Mouse (Mus musculus): ENCODE results near the gene Tspan11.

The Tspan11 gene

GRCm38 (mm10) chr6:127877026-127877425, 10.4 kb upstream of the Tspan11 start:
- no peak for DNase-seq (ENCODE audit: low spot score in 2 of 2)

DNA sequence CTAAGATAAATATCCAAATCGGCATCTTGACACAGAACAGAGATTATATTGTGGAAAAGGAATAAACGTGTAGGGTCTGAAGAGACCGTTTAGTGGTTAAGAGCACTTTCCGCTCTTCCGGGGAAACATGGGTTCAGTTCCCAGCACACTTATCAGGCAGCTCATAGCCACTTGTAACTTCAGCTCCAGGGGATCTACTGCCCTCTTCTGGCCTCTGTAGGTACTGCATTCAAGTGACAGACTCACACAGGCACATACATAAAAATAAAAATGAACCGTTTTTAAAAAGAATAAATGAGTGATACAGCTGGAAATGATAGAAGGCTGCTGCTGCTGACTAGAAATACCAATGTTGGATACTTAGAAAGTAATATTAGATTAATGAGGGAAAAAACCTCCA, 7.9 kb upstream of the Tspan11 start:
- DNase-seq (ENCODE audit: low spot score in 2 of 2), result no peak

- DNase-seq (ENCODE audit: low spot score in 2 of 2), result no peak
Observed at GRCm38 (mm10) chr6:127886916-127887315, 473 bp upstream of the Tspan11 start.

DNA sequence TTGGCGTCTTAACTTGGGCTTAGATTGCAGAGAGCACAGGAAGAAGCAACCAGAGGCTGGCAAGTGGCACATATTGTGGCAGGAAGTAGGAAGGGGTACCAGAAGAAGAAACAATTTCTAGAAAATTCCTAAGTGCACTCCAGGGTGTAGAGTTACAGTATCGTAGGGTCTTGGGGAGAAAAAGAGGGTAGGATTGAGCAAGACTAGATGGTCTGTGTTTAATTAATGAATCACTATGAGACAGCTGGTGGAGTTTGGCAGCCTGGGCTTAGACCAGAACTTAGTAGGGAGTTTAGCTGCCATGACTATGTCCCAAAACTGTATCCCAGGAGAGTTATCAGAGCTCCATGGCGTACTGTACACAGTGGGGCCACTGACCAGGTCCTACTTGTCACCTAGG, 1.2 kb downstream of the Tspan11 start:
- no peak for DNase-seq (ENCODE audit: low spot score in 2 of 2)

DNA sequence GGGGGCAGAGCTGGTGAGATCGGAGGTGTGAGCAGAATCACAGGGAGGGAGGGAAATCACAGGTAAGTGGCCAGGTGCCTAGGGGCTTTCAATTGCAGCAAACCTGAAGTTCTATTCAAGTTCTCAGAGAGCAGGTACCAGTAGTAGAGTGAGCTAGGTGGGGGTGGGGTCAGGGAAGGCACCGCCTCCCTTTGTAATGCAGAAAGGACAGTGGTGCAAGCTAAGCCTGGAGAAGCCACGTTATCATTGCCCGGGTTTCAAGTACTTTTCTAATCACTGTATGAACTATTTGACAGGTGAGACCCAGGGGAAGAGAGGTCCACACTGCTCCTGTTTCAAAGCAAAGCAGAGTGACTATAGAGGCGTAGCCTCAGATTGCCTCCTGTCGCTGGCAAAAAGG, 6.2 kb downstream of the Tspan11 start:
- DNase-seq (ENCODE audit: low spot score in 2 of 2), result no peak

- DNase-seq (ENCODE audit: low spot score in 2 of 2), result no peak
Observed at GRCm38 (mm10) chr6:127894999-127895398, 7.6 kb downstream of the Tspan11 start.

GRCm38 (mm10) chr6:127896425-127896824, 9.0 kb downstream of the Tspan11 start:
- DNase-seq (ENCODE audit: low spot score in 2 of 2), result no peak

DNA sequence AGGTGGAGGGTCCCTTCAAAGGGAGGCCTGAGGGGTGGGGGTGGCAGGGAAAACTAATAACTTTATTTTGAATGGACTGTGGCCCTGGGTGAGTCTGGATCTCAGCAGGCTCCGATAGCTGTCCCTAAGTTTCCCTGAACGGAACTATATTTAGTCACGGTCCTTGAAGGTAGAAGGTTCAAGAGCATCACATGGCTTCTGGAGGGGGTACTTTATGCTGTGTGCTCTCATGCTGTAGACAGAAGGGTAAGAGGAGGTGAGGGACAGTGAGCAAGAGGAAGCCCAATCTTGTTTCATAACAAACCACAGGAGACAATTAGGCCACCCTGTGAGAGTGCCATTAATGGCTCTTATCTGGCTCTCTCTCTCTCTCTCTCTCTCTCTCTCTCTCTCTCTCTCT, 10.0 kb downstream of the Tspan11 start:
- DNase-seq (ENCODE audit: low spot score in 2 of 2), result no peak

DNA sequence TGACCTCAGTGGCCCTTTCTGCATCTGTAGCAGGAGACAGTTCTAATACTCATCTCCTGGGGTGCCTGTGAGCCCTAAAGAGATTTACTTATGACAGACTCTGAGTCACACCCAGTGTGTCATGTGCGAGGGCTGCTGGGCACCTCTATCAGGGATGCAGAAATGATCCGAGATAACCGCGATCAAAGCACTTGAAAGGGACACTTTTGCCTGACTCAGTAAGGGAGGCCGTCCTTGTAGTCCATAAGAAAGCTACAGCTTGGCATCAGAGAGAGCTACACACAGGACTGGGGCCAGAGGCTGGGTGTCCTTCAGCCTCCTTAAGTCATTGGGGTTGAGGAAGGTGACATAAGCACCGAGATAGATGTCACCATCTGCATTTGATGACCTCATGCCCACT, 12.7 kb downstream of the Tspan11 start:
- no peak for DNase-seq (ENCODE audit: low spot score in 2 of 2)

DNA sequence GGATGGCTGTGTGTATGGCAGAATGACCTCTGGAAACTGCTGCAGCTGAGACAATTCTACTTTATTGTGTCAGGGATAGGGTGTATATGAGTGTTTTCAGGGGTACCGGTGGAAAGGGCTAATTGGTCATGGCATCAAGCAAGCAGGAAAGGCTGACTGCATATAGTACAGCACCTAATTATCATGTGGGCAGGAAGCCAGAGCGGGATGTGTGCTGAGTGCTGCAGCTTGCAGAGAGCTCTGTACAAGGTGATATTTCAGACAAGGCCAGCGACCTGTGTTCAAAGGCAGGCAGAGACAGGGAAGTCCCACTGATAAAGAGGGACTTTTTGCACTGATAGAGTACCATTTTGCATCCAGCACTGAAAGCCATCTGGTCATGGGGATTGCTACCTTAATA, 13.9 kb downstream of the Tspan11 start:
- DNase-seq (ENCODE audit: low spot score in 2 of 2), result no peak

GRCm38 (mm10) chr6:127901669-127902068, 14.3 kb downstream of the Tspan11 start:
- no peak for DNase-seq (ENCODE audit: low spot score in 2 of 2)

DNA sequence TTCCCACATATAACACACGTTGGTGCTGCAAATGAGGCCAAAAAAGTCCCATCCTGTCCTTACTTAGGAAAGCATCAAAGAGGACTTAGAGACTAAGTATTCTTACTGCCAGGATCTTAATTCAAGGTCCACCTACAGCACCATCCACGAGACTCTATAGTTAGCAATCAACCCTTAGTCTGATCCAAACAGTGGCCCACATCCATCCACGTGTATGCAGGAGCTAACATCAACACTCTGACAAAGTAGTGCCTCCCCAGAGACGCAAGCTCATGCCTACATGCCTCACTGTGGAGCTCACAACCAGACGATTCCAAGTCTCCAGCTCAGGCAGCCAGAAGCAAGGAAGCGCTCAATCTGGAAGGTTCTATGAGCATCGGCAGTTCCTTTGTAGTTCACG, 15.2 kb downstream of the Tspan11 start:
- no peak for DNase-seq (ENCODE audit: low spot score in 2 of 2)

DNA sequence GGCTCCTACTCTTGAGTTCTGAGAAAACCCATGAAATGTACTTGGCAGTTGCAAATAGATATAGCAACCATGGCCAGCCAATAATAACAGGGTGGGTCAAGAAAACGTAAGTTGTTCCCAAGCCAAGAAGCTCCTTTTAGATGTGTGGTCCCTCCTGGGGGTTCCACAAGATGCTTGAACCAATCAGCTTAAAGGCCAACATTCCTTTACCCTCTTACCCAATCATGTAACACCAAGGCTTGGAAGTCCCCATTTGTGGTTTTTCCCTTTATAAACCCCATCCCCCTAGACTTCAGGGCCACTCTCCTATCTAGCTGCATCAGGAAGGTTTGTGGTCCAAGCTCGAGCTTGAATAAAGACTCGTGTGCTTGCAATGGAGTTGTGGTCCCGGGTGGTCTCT, 23.2 kb downstream of the Tspan11 start:
- DNase-seq (ENCODE audit: low spot score in 2 of 2), result no peak

DNA sequence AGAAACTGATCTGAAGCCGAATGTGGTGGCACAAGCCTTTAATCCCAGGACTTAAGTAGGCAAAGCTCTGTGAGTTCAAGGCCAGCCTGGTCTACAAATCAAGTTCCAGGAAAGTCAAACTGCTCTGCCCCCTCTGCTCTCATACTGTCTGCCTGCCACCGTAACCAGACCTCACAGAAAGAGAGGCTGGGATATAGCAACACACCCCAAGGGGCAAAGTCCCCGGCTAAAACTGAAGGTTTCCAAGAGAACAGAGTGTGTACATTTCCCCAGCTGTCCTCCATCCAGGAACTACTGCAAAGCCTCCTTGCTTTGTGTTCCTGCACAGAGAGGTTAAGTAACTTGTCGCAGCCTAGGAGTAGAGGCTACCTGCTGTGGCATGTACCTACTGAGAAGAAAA, 24.3 kb downstream of the Tspan11 start:
- DNase-seq (ENCODE audit: low spot score in 2 of 2), result no peak

GRCm38 (mm10) chr6:127912938-127913337, 25.5 kb downstream of the Tspan11 start:
- DNase-seq (ENCODE audit: low spot score in 2 of 2), result no peak

DNA sequence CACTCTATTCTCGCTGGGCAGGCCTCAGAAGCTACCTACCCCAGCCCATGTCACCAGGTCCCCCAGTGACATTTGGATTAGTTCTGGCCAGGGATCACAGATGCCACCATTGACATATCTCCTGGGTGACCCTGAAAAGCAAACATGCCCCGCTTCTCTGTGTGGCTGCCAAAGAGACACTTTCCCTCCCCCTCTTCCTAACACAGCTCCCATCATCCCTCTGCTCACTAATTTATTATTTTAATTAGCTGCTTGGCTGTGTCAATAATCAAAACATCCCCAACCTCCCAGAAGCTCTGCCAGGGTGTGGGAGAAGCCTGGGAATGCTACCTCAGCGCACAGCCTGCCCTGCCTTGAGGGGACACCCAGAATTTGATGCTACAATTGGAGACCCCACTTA, 29.6 kb downstream of the Tspan11 start:
- no peak for DNase-seq (ENCODE audit: low spot score in 2 of 2)

DNA sequence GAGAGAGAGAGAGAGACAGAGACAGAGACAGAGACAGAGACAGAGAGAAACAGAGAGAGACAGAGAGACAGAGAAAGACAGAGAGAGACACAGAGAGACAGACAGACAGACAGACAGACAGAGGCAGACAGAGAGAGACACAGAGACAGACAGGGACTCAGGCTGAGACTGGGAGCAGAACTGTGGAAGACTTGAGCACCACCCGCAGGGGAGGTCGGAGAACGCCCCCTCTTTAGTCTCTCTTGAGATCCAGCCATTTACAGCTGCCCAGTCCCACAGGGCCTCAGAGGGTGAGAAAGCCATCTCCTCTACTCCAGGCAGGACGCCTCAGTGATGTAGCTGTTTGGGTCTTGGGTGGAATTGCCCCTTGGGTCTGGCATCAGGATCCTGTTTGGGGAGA, 30.3 kb downstream of the Tspan11 start:
- DNase-seq (ENCODE audit: low spot score in 2 of 2), result no peak

- no peak for DNase-seq (ENCODE audit: low spot score in 2 of 2)
Observed at GRCm38 (mm10) chr6:127919491-127919890, 32.1 kb downstream of the Tspan11 start.

GRCm38 (mm10) chr6:127920652-127921051, 33.3 kb downstream of the Tspan11 start:
- DNase-seq (ENCODE audit: low spot score in 2 of 2), result peak; percentile 7 to 60

DNA sequence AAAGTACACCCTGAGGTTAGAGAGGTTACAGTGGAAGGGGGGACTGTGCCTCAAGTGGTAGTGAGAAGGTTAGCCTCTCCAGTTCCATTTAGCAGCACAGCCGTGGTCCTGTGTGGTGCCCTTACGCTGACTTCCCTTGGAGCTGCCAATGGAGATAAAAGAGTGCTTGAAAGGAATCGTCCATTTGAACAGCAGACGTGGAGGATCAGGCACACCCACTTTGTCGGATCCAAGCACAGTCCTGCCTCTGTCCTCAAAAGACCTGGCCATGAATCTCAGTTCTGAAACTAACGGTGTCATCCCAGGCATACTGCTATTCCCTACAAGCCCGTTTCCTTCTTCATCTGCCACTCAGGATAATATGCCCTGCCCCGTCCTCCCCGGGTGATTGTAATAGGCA, 34.6 kb downstream of the Tspan11 start:
- no peak for DNase-seq (ENCODE audit: low spot score in 2 of 2)

- no peak for DNase-seq (ENCODE audit: low spot score in 2 of 2)
Observed at GRCm38 (mm10) chr6:127923296-127923695, 35.9 kb downstream of the Tspan11 start.

DNA sequence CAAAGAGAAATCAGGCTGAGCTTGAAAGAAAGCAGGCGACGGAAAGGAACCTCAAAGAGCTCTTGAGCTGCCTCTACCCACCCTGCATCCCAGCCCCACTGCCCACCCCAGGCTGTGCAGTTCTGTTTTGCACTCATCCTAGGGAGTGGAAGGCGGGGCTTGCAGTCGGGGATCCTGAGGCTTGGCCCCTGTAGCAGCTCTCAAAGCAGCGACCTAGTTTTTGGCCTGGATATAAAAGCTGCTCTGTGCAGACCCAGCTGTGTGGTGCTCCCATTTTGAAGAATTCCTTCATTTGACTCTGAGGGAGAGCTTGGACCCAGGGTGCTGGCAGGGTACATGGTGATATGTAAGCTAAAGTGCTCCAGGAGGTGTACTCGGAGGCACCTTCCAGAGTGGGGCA, 37.4 kb downstream of the Tspan11 start:
- no peak for DNase-seq (ENCODE audit: low spot score in 2 of 2)

GRCm38 (mm10) chr6:127925915-127926314, 38.5 kb downstream of the Tspan11 start:
- DNase-seq (ENCODE audit: low spot score in 2 of 2), result no peak

GRCm38 (mm10) chr6:127928682-127929081, 41.3 kb downstream of the Tspan11 start:
- DNase-seq (ENCODE audit: low spot score in 2 of 2), result no peak

- DNase-seq (ENCODE audit: low spot score in 2 of 2), result no peak
Observed at GRCm38 (mm10) chr6:127932697-127933096, 45.3 kb downstream of the Tspan11 start.

Measured in thymus, postnatal 10 days (tissue).